Mouse (Mus musculus): ENCODE measurements around the gene Abca12. TPM values are rescaled to one million over a fixed set of nuclear protein-coding genes. Genes with fewer than 3 reads are reported as not detected.

The Abca12 gene
- polyA plus RNA-seq (2014; fragmentation: Nextera tagmentation; extraction: Ambion mirVana): 0.07 TPM in 1 of 2 replicates, not detected in the other

- H3K36me3 ChIP-seq (ENCODE audit: control insufficient read depth, insufficient read depth, low read length): no peaks in the 10 kb centered on the region
- H3K4me1 ChIP-seq (ENCODE audit: control insufficient read depth, insufficient read depth, low read length): no peaks in the 10 kb centered on the region
- no peak within 1 kb of the TSS for H3K9ac ChIP-seq (ENCODE audit: low read length)
- no peak for DNase-seq (ENCODE audit: low spot score)
- no peak within 1 kb of the TSS for H3K27ac ChIP-seq (replicated peaks; ENCODE audit: low read depth, low read length)
- 86% methylated on average over 7 of the region's 7 CpGs for WGBS
- no peak for ATAC-seq (ENCODE audit: insufficient number of reproducible peaks, low FRiP score, low TSS enrichment, low read depth)
- no peaks in the 10 kb centered on the region for H3K9me3 ChIP-seq (ENCODE audit: control insufficient read depth, low read length)
- no peak within 1 kb of the TSS for H3K4me2 ChIP-seq (ENCODE audit: low read depth, severe bottlenecking)
- no peaks in the 10 kb centered on the region for H3K27me3 ChIP-seq (ENCODE audit: control insufficient read depth, insufficient read depth, low read length)
- H3K4me3 ChIP-seq (ENCODE audit: low read depth, low read length): no peak within 1 kb of the TSS
Measured at GRCm38 (mm10) chr1:71414810-71415209, at the start of gene Abca12. Gene Abca12 (minus strand): TSS chr1:71414910.

- no peaks in the 10 kb centered on the region for H3K36me3 ChIP-seq (ENCODE audit: control insufficient read depth, insufficient read depth, low read length)
- H3K9me3 ChIP-seq (ENCODE audit: control insufficient read depth, low read length): no peaks in the 10 kb centered on the region
- 86% methylated on average over 3 of the region's 3 CpGs for WGBS
- no peak overlapping the region for H3K9ac ChIP-seq (ENCODE audit: low read length)
- no peak overlapping the region for H3K27ac ChIP-seq (replicated peaks; ENCODE audit: low read depth, low read length)
- no peaks in the 10 kb centered on the region for H3K27me3 ChIP-seq (ENCODE audit: control insufficient read depth, insufficient read depth, low read length)
- no peak overlapping the region for H3K4me2 ChIP-seq (ENCODE audit: low read depth, severe bottlenecking)
- ATAC-seq (ENCODE audit: insufficient number of reproducible peaks, low FRiP score, low TSS enrichment, low read depth): no peak
- no peak overlapping the region for H3K4me3 ChIP-seq (ENCODE audit: low read depth, low read length)
- H3K4me1 ChIP-seq (ENCODE audit: control insufficient read depth, insufficient read depth, low read length): no peaks in the 10 kb centered on the region
- no peak for DNase-seq (ENCODE audit: low spot score)
Measured at GRCm38 (mm10) chr1:71457961-71458360, 43.3 kb upstream of the Abca12 start.

- no peak overlapping the region for H3K4me2 ChIP-seq (ENCODE audit: low read depth, severe bottlenecking)
- no peak for DNase-seq (ENCODE audit: low spot score)
- H3K9me3 ChIP-seq (ENCODE audit: control insufficient read depth, low read length): no peaks in the 10 kb centered on the region
- no peaks in the 10 kb centered on the region for H3K4me1 ChIP-seq (ENCODE audit: control insufficient read depth, insufficient read depth, low read length)
- no peaks in the 10 kb centered on the region for H3K27me3 ChIP-seq (ENCODE audit: control insufficient read depth, insufficient read depth, low read length)
- no peak overlapping the region for H3K9ac ChIP-seq (ENCODE audit: low read length)
- H3K27ac ChIP-seq (replicated peaks; ENCODE audit: low read depth, low read length): no peak overlapping the region
- no peak for ATAC-seq (ENCODE audit: insufficient number of reproducible peaks, low FRiP score, low TSS enrichment, low read depth)
- H3K36me3 ChIP-seq (ENCODE audit: control insufficient read depth, insufficient read depth, low read length): no peaks in the 10 kb centered on the region
- 95% methylated on average over 4 of the region's 4 CpGs for WGBS
- H3K4me3 ChIP-seq (ENCODE audit: low read depth, low read length): no peak overlapping the region
Measured at GRCm38 (mm10) chr1:71447424-71447823, 32.7 kb upstream of the Abca12 start.

- no peak overlapping the region for H3K4me2 ChIP-seq (ENCODE audit: low read depth, severe bottlenecking)
- H3K36me3 ChIP-seq (ENCODE audit: control insufficient read depth, insufficient read depth, low read length): no peaks in the 10 kb centered on the region
- no peaks in the 10 kb centered on the region for H3K4me1 ChIP-seq (ENCODE audit: control insufficient read depth, insufficient read depth, low read length)
- no peak for DNase-seq (ENCODE audit: low spot score)
- no peaks in the 10 kb centered on the region for H3K9me3 ChIP-seq (ENCODE audit: control insufficient read depth, low read length)
- no peaks in the 10 kb centered on the region for H3K27me3 ChIP-seq (ENCODE audit: control insufficient read depth, insufficient read depth, low read length)
- ATAC-seq (ENCODE audit: insufficient number of reproducible peaks, low FRiP score, low TSS enrichment, low read depth): no peak
- 70% methylated on average over 13 of the region's 13 CpGs for WGBS
- H3K27ac ChIP-seq (replicated peaks; ENCODE audit: low read depth, low read length): no peak overlapping the region
- H3K9ac ChIP-seq (ENCODE audit: low read length): no peak overlapping the region
- no peak overlapping the region for H3K4me3 ChIP-seq (ENCODE audit: low read depth, low read length)
Measured at GRCm38 (mm10) chr1:71421741-71422333, 7.1 kb upstream of the Abca12 start.

- no peak for DNase-seq (ENCODE audit: low spot score)
- Histone ChIP-seq H3K36me3 (ENCODE audit: control insufficient read depth, insufficient read depth, low read length) (no peaks in the 10 kb centered on the region), H3K9me3 (ENCODE audit: control insufficient read depth, low read length) (no peaks in the 10 kb centered on the region), H3K9ac (ENCODE audit: low read length) (no peak overlapping the region), H3K4me1 (ENCODE audit: control insufficient read depth, insufficient read depth, low read length) (no peaks in the 10 kb centered on the region), H3K27ac (replicated peaks; ENCODE audit: low read depth, low read length) (no peak overlapping the region), H3K4me2 (ENCODE audit: low read depth, severe bottlenecking) (no peak overlapping the region), H3K27me3 (ENCODE audit: control insufficient read depth, insufficient read depth, low read length) (no peaks in the 10 kb centered on the region), H3K4me3 (ENCODE audit: low read depth, low read length) (no peak overlapping the region)
- ATAC-seq (ENCODE audit: insufficient number of reproducible peaks, low FRiP score, low TSS enrichment, low read depth): no peak
- WGBS: 82% methylated on average over 5 of the region's 5 CpGs
Measured at GRCm38 (mm10) chr1:71418467-71418866, 3.8 kb upstream of the Abca12 start.

GRCm38 (mm10) chr1:71417951-71418350, 3.2 kb upstream of the Abca12 start:
- Histone ChIP-seq H3K36me3 (ENCODE audit: control insufficient read depth, insufficient read depth, low read length) (no peaks in the 10 kb centered on the region), H3K27ac (replicated peaks; ENCODE audit: low read depth, low read length) (no peak overlapping the region), H3K4me1 (ENCODE audit: control insufficient read depth, insufficient read depth, low read length) (no peaks in the 10 kb centered on the region), H3K4me3 (ENCODE audit: low read depth, low read length) (no peak overlapping the region), H3K4me2 (ENCODE audit: low read depth, severe bottlenecking) (no peak overlapping the region), H3K9ac (ENCODE audit: low read length) (no peak overlapping the region), H3K27me3 (ENCODE audit: control insufficient read depth, insufficient read depth, low read length) (no peaks in the 10 kb centered on the region), H3K9me3 (ENCODE audit: control insufficient read depth, low read length) (no peaks in the 10 kb centered on the region)
- WGBS: 72% methylated on average over 5 of the region's 5 CpGs
- ATAC-seq (ENCODE audit: insufficient number of reproducible peaks, low FRiP score, low TSS enrichment, low read depth) (no peak), DNase-seq (ENCODE audit: low spot score) (no peak)

GRCm38 (mm10) chr1:71414084-71414483, 626 bp downstream of the Abca12 start:
- WGBS: 65% methylated on average over 5 of the region's 6 CpGs
- Histone ChIP-seq H3K9me3 (ENCODE audit: control insufficient read depth, low read length) (no peaks in the 10 kb centered on the region), H3K36me3 (ENCODE audit: control insufficient read depth, insufficient read depth, low read length) (no peaks in the 10 kb centered on the region)

GRCm38 (mm10) chr1:71413114-71413513, 1.6 kb downstream of the Abca12 start:
- Histone ChIP-seq H3K4me1 (ENCODE audit: control insufficient read depth, insufficient read depth, low read length) (no peaks in the 10 kb centered on the region), H3K4me2 (ENCODE audit: low read depth, severe bottlenecking) (no peak overlapping the region), H3K27ac (replicated peaks; ENCODE audit: low read depth, low read length) (no peak overlapping the region), H3K9ac (ENCODE audit: low read length) (no peak overlapping the region), H3K4me3 (ENCODE audit: low read depth, low read length) (no peak overlapping the region), H3K9me3 (ENCODE audit: control insufficient read depth, low read length) (no peaks in the 10 kb centered on the region), H3K27me3 (ENCODE audit: control insufficient read depth, insufficient read depth, low read length) (no peaks in the 10 kb centered on the region), H3K36me3 (ENCODE audit: control insufficient read depth, insufficient read depth, low read length) (no peaks in the 10 kb centered on the region)
- DNase-seq (ENCODE audit: low spot score) (no peak), ATAC-seq (ENCODE audit: insufficient number of reproducible peaks, low FRiP score, low TSS enrichment, low read depth) (no peak)
- WGBS: 93% methylated on average over 11 of the region's 11 CpGs

More at GRCm38 (mm10) chr1:71414084-71414483, 626 bp downstream of the Abca12 start:
- DNase-seq (ENCODE audit: low spot score) (no peak), ATAC-seq (ENCODE audit: insufficient number of reproducible peaks, low FRiP score, low TSS enrichment, low read depth) (no peak)
- Histone ChIP-seq H3K27ac (replicated peaks; ENCODE audit: low read depth, low read length) (no peak overlapping the region), H3K4me3 (ENCODE audit: low read depth, low read length) (no peak overlapping the region), H3K4me1 (ENCODE audit: control insufficient read depth, insufficient read depth, low read length) (no peaks in the 10 kb centered on the region), H3K4me2 (ENCODE audit: low read depth, severe bottlenecking) (no peak overlapping the region), H3K9ac (ENCODE audit: low read length) (no peak overlapping the region), H3K27me3 (ENCODE audit: control insufficient read depth, insufficient read depth, low read length) (no peaks in the 10 kb centered on the region)

GRCm38 (mm10) chr1:71407711-71408110, 7.0 kb downstream of the Abca12 start:
- no peaks in the 10 kb centered on the region for H3K4me1 ChIP-seq (ENCODE audit: control insufficient read depth, insufficient read depth, low read length)
- WGBS: 81% methylated on average over 7 of the region's 7 CpGs
- ATAC-seq (ENCODE audit: insufficient number of reproducible peaks, low FRiP score, low TSS enrichment, low read depth) (no peak), DNase-seq (ENCODE audit: low spot score) (no peak)
- no peaks in the 10 kb centered on the region for H3K27me3 ChIP-seq (ENCODE audit: control insufficient read depth, insufficient read depth, low read length)
- no peak overlapping the region for H3K4me2 ChIP-seq (ENCODE audit: low read depth, severe bottlenecking)
- no peaks in the 10 kb centered on the region for H3K36me3 ChIP-seq (ENCODE audit: control insufficient read depth, insufficient read depth, low read length)
- H3K27ac ChIP-seq (replicated peaks; ENCODE audit: low read depth, low read length): no peak overlapping the region
- H3K9me3 ChIP-seq (ENCODE audit: control insufficient read depth, low read length): no peaks in the 10 kb centered on the region
- H3K4me3 ChIP-seq (ENCODE audit: low read depth, low read length): no peak overlapping the region
- H3K9ac ChIP-seq (ENCODE audit: low read length): no peak overlapping the region
